ENCODE assay signal across 10 mouse cellular contexts in the genomic region with DNA sequence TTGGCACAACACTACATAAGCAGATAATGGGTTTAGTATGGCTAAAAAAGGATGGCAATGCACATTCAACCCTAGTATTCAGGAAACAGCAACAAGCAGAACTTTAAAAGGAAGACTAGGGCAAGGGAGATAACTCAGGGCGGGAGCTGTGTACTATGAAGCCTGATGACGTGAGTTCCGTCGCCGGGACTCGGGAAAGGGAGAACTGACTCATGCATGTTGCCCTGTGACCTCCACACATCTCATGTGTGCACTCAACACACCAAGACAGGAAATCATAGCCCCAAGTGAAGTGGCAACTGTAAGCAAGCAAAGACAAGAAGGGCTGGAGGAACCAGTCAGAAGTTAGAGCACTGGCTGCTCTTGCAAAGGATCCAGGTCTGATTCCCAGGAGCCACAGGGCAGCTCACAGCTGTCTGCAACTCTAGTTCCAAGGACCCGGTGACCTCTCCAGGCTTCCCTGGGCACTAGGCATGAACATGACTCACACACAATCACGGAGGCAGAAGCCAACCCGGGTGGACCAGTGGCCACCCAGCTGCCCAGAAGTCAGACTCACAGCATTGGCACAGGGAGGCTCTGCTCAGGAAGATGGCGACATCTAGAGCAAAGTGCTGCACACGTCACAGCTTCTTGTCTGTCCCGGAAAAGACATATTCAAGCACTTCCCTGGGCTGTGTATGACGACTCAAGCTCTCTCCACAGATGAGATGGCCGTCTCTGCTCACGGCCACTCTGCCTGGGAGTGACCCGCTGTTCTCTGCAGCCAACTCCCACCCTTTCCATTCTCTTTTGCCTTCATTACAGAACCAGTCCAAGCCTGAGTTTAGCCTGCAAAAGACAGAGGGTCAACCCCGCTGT. TPM values are rescaled to one million over a fixed set of nuclear protein-coding genes. Genes with fewer than 3 reads are reported as not detected.
DNase-seq lines count a peak whose midpoint lies in the region; ATAC-seq and TF ChIP-seq lines count a peak whose summit lies in the region.
"Had no signal": no experiment of that assay in that cellular context is flagged by ENCODE, and none has a peak within 500 bp of the region (broad histone marks: within the 10 kb centered on the region; RNA-seq: fewer than 3 reads in every experiment).

No protein-coding gene starts in this region.

- TF ChIP-seq POLR2A in CH12.LX (IDR thresholded peaks at IDR 0.05; ENCODE audit: low read depth, low read length), result no peak

- no peaks in the 10 kb centered on the region for H3K9me3 ChIP-seq in CH12.LX (replicated peaks; ENCODE audit: low read length)
- H3K9me3 ChIP-seq: embryonic facial prominence, embryonic 10.5 days; midbrain, embryonic 10.5 days had no signal

- H3K36me3 ChIP-seq in CH12.LX (replicated peaks in 1 of 2; ENCODE audit: control insufficient read depth in 1 of 2, insufficient read depth in 1 of 2, low read length in 1 of 2) (no peaks in the 10 kb centered on the region), macrophage (ENCODE audit: inconsistent target) (no peaks in the 10 kb centered on the region)
- H3K36me3 ChIP-seq: embryonic facial prominence, embryonic 10.5 days; midbrain, embryonic 10.5 days had no signal

- dilution Hi-C loops in CH12.LX (cut with MboI; ENCODE audit: extremely low pct_ligation_motif_present, extremely low pct_unique_long_range_greater_than_20kb, low sequenced_read_pairs), result no loop called here

- TF ChIP-seq EP300 in CH12.LX (IDR thresholded peaks at IDR 0.05; ENCODE audit: low read length), result no peak

- H3K9ac ChIP-seq in CH12.LX (ENCODE audit: insufficient read depth, low read depth), result no peak overlapping the region

- intact Hi-C loops in heart, postnatal 25 days (cut with DNase I), result no loop called here

- DNase-seq in heart, postnatal 25 days (ENCODE audit: low spot score), result peak; percentile 30
- no peak for DNase-seq in heart, adult 8-10 months (ENCODE audit: low spot score)
- no peak for DNase-seq in CH12.LX (ENCODE audit: extremely low read depth)
- DNase-seq in spleen, postnatal 14 days (ENCODE audit: low spot score in 2 of 2), result no peak
- DNase-seq in retina, embryonic 14.5 days (ENCODE audit: low spot score), result no peak
- no peak for DNase-seq in cerebellum, postnatal 10 days

- TF ChIP-seq RAD21 in CH12.LX (IDR thresholded peaks at IDR 0.05; ENCODE audit: low read depth, low read length), result peak; percentile 44

- H3K4me3 ChIP-seq in CH12.LX (replicated peaks in 1 of 3; ENCODE audit: low read depth in 2 of 3, low read length in 2 of 3, poor library complexity in 1 of 3) (no peak overlapping the region), macrophage (ENCODE audit: inconsistent target) (no peak overlapping the region)
- H3K4me3 ChIP-seq: embryonic facial prominence, embryonic 10.5 days; midbrain, embryonic 10.5 days had no signal

- H3K79me2 ChIP-seq in CH12.LX (replicated peaks; ENCODE audit: control insufficient read depth, extremely low read depth, insufficient read depth, poor library complexity, severe bottlenecking), result no peaks in the 10 kb centered on the region
- H3K79me2 ChIP-seq in macrophage (ENCODE audit: inconsistent target), result no peaks in the 10 kb centered on the region

- in situ Hi-C loops in CH12.LX (cut with MboI; ENCODE audit: low pct_ligation_motif_present, low pct_unique_long_range_greater_than_20kb, low sequenced_read_pairs), result loop anchor here (5.0 kb wide), 1 partner anchor 97 kb away; no protein-coding TSS in a partner anchor

- H3K27me3 ChIP-seq in CH12.LX (replicated peaks), result no peaks in the 10 kb centered on the region

- peaks cover 8 to 15% of the 10 kb centered on the region in 2 experiments for H3K4me1 ChIP-seq in CH12.LX (ENCODE audit: control insufficient read depth in 1 of 2, insufficient read depth in 2 of 2)

- no peak overlapping the region for H3K27ac ChIP-seq in CH12.LX (ENCODE audit: insufficient read depth, low read depth)
- peak overlapping the region; percentile 42 for H3K27ac ChIP-seq in macrophage
- H3K27ac ChIP-seq: embryonic facial prominence, embryonic 10.5 days; midbrain, embryonic 10.5 days had no signal

- H3K4me2 ChIP-seq in CH12.LX (ENCODE audit: insufficient read depth, low read depth, poor library complexity, severe bottlenecking), result no peak overlapping the region

- peak; percentile 34 for ATAC-seq in common myeloid progenitor, adult 5-6 weeks (replicated peaks; ENCODE audit: low read depth, poor library complexity, severe bottlenecking)

- TF ChIP-seq CTCF in CH12.LX (conservative IDR thresholded peaks at IDR 0.05 in 1 of 2, IDR thresholded peaks at IDR 0.05 in 1 of 2; ENCODE audit: low read depth in 2 of 2, low read length in 2 of 2), result peak in 1 of 2 experiments; percentile 46; a peak in 2 of 4 replicates

- WGBS in macrophage (ENCODE audit: missing documents), result 76% methylated on average over 17 of the region's 17 CpGs

TF ChIP-seq in CH12.LX, 34 proteins besides CTCF, POLR2A, EP300 and RAD21:
- TF ChIP-seq SMC3 (IDR thresholded peaks at IDR 0.05; ENCODE audit: low read depth, low read length), result peak; percentile 24; the same call in 1 of the 2 replicates
- TF ChIP-seq ELF1 (IDR thresholded peaks at IDR 0.05; ENCODE audit: low read depth, low read length), result no peak
TF ChIP-seq in CH12.LX: peak in this region for 1.

RNA-seq across cellular contexts. Expression of gene Ina, which starts 35.3 kb away (rescaled TPM):
- not detected for total RNA-seq in heart, postnatal 25 days (2021)
- under 1 TPM in 2 of 4 experiments, not detected in 2; 0.06 to 0.19 TPM for total RNA-seq in heart, adult 8-10 months (2022)
- total RNA-seq in CH12.LX (2012; rRNA removed) (not detected in 2 replicates), CH12.LX (2014; rRNA removed) (not detected in 2 replicates)
- polyA plus RNA-seq in CH12.LX (2012; ENCODE audit: insufficient read length, low read depth) (not detected in 2 replicates), macrophage (2018) (not detected in 3 replicates)
- 0.34 and 0.64 TPM in 2 replicates for total RNA-seq in common myeloid progenitor, adult 5-6 weeks (2017)
- total RNA-seq in macrophage (2018; cell fraction: chromatin; rRNA removed), result not detected
- not detected for total RNA-seq in macrophage (2018; cell fraction: cytosol; rRNA removed)
- total RNA-seq in macrophage (2018; cell fraction: nucleus; rRNA removed), result not detected

RNA-seq across cellular contexts. Expression of gene Nt5c2, which starts 35.8 kb away (rescaled TPM):
- 10 to 100 TPM; 65.0 to 71.7 TPM for total RNA-seq in heart, postnatal 25 days (2021)
- 10 to 100 TPM; 58.1 to 68.9 (median 64.7) TPM for total RNA-seq in heart, adult 8-10 months (2022)
- 15.1 and 22.5 TPM in 2 replicates for total RNA-seq in CH12.LX (2012; rRNA removed)
- total RNA-seq in CH12.LX (2014; rRNA removed), result 21.1 and 26.0 TPM in 2 replicates
- 58.8 and 62.9 TPM in 2 replicates for polyA plus RNA-seq in CH12.LX (2012; ENCODE audit: insufficient read length, low read depth)
- total RNA-seq in common myeloid progenitor, adult 5-6 weeks (2017), result 98.9 and 107 TPM in 2 replicates
- total RNA-seq in macrophage (2018; cell fraction: chromatin; rRNA removed), result 100 to 1,000 TPM in 17 of 26 experiments, 10 to 100 TPM in 9; 27.4 to 302 (median 150) TPM
- 10 to 100 TPM; 27.9 to 50.7 (median 38.9) TPM for total RNA-seq in macrophage (2018; cell fraction: cytosol; rRNA removed)
- total RNA-seq in macrophage (2018; cell fraction: nucleus; rRNA removed), result 100 to 1,000 TPM in 6 of 26 experiments, 10 to 100 TPM in 20; 22.1 to 136 (median 68.3) TPM
- polyA plus RNA-seq in macrophage (2018), result 37.6 to 49.9 TPM (median 47.8 TPM) in 3 replicates
